Mouse (Mus musculus) right cerebral cortex, adult 18-20 months (tissue): Measurements from ENCODE around the gene Inpp5f.
"Not testable (repeated sequence)": the region's sequence is repeated elsewhere in the genome, so short reads cannot be mapped to it uniquely, and the experiment has no call there.

ENCODE experiments used
- DNase-seq: peaks from one replicate; pipeline ENCODE4 v3.0.0; 2022; ENCODE audit warnings: mixed read lengths

Gene Inpp5f

GRCm38 (mm10) chr7:128610897-128611798, at the start of gene Inpp5f:
Gene Inpp5f, plus strand, starts transcription at chr7:128611328.
- DNase-seq, result peak; percentile 98

DNA sequence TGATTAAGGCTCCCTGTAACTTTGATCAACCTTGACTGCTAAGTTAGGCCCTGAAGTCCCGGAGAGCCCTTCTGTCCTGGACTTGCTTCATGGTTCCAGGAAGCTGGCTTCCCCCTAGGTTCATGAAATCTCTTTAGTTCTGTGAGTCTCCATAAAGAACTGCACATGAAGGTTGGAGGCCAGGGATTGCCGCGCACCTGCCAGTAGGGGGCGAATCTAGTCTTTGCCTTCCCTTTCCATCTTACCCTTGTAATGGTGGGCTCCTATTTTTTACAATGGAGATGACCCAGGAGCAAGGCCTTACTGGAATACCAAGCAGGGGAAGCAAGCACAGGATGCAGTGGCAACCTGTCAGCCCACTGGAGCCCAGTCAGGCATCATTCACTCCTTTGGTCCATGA, 47.8 kb upstream of the Inpp5f start:
- DNase-seq, result no peak

DNA sequence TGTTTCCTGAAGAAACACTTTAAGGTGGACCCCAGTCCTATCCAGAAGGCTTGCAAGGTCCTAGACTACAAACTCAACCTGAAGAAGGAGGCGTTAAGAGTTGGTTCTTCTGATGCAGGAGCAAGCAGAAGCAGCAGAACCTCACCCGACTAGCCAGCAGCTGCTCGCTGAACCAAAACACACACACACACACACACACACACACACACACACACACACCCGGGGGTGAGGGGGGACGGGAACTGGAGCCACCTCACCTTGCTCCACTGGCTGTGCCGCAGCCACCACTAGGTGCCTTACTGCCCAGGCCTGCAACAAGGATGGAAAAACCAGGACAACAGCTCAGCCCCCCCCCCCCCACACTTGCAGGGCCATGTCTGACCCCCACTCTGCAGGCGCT, 44.8 kb upstream of the Inpp5f start:
- DNase-seq, result no peak

DNA sequence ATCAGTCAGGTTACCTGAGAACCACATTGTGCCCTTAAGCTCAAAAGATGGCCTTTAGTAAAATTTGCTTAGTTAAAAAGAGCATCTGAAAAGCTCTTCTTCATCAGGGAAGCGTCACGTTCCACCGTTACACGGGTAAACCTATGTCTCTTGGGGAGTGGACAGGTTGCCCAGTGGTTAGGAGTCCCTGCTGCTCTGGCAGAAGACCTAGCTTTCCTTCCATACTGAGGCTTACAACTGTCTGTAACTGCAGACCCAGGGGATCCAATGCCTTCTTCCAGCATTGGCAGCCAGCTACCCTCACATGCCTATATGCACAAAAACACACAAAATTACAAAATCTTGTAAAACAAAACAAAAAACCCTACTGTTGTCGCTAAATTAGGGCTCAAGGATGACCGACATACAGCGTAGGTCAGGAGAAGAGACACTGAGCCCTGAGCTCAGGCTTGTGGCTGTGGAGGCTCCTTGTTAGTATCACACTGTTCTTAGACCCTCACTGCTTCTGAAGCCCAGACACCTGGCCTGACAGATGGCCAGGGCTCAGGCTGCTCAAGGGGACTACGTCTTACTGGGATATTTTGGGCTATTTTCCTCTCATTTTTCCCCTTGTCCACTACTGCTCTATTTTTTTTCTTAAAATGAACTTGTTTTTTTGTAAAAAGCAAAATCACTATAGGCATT, 43.4 kb upstream of the Inpp5f start:
- no peak for DNase-seq

DNA sequence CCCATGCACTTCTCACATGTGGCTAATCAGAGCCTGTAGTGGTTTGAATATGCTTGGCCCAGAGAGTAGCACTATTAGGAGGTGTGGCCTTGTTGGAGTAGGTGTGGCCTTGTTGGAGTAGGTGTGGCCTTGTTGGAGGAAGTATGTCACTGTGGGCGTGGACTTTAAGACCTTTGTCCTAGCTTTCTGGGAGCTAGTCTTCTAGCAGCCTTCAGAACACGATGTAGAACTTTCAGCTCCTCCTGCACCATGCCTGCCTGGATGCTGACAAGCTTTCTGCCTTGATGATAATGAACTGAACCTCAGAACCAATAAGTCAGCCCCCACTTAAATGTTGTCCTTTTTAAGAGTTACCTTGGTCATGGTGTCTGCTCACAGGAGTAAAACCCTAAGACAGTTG, 41.7 kb upstream of the Inpp5f start:
- DNase-seq, result not testable (repeated sequence)

DNA sequence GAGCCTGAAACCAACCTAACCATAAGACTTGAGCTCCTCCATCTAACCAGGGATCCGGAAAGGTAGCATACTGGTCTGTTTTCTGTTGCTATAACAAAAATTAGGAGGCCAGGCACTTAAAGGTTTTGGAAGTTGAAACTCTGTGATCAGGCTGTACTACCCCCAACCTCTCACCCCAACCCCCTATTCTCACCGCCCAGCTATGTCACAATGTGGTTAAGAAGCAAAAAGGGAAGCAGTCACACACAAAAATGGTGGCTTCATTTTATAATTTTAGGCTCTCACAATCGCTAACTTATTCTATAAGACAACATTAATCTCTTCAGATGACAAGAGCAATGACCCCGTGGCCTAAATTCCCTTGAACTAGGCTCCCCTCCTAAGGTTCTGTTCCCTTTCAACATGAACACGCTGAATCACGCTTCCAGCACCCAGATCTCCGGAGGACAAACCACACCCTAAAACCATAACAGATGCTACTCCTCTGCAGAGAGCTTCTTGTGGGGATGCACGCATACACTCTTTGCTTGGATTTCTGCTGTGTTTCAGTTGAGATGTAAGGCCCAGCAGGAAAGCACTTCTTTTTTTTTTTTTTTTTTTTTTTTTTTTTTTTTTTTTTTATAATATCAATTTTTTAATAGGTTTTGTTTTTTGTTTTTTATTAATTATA, 41.0 kb upstream of the Inpp5f start:
- no peak for DNase-seq

DNA sequence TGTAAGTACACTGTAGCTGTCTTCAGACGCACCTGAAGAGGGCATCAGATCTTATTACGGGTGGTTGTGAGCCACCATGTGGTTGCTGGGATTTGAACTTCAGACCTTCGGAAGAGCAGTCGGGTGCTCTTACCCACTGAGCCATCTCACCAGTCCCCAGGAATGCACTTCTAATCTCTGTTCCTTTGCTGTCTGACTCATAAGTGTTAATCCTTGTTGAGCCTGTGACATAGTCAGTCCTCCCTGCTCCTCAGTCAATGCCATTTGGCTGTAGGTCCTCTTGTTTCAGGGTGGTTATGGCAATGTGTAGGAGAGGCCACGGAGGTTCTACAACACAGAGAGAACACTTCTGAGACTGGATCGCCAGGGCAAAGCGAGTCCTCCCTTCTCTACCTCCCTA, 40.5 kb upstream of the Inpp5f start:
- not testable (repeated sequence) for DNase-seq

DNA sequence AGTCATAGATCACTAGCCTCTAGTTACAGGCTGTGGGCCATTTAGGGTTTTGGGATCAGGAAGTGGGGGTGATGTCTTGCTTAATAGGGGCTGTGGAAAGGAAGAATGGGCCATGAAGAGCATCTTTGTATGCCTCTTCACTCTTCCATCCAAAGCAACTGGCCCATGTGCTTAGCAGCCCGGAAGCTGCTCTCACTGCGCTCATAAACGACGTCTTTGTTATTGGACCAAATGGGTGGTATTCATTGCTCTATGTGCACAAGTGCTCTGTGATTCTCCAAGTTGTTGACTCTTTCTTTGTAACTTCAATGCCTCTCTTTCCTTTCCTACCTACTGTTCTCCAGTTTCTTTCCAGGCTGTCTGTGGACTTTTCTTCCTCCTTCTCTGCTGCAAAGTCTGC, 39.1 kb upstream of the Inpp5f start:
- DNase-seq, result no peak

DNA sequence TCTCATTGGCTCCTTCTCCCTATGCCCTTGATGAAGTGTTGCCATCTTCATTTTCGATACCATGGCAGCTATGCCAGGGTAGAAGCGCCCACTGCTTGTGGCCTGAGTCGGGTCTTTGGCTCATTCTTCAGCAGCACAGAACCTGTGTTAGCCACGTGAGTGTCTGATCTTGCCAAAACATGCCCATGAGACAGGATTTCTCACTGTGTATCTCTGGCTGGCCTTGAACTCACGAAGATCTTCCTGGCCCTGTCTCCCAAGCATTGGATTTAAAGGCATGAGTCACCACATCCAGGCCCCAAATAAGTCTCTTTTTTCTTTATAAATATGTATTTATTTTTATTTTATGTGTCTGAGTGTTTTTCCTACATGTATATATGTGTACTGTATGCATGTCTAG, 35.9 kb upstream of the Inpp5f start:
- DNase-seq, result no peak

GRCm38 (mm10) chr7:128575794-128576193, 35.3 kb upstream of the Inpp5f start:
- DNase-seq, result no peak

- no peak for DNase-seq
These were observed 33.5 kb upstream of the Inpp5f start for GRCm38 (mm10) chr7:128577607-128578006.

GRCm38 (mm10) chr7:128578199-128578945, 32.8 kb upstream of the Inpp5f start:
- no peak for DNase-seq

DNA sequence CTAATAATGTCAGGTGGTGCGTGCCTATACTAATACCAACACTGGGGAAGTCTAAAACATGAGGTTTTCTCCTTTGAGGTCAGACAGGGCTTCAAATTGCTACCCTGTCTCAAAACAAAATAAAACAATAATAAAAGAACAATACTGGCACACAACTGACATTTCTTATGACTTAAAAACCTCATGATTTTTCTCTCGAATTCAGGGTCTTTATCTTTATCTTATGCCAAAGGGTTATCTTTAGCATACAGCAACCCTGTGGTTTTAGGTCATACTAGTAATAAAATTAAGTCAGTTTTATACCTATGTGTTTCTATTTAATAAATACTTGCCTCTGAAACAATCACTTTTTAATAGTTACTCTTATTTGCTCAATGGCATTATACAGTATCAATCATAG, 31.7 kb upstream of the Inpp5f start:
- no peak for DNase-seq

GRCm38 (mm10) chr7:128580318-128580717, 30.8 kb upstream of the Inpp5f start:
- DNase-seq, result no peak

GRCm38 (mm10) chr7:128581864-128582484, 29.2 kb upstream of the Inpp5f start:
- DNase-seq, result no peak

- peak; percentile 89 for DNase-seq
These were observed 27.7 kb upstream of the Inpp5f start for GRCm38 (mm10) chr7:128583213-128583948.

GRCm38 (mm10) chr7:128587334-128587933, 23.7 kb upstream of the Inpp5f start:
- no peak for DNase-seq

GRCm38 (mm10) chr7:128591345-128592084, 19.6 kb upstream of the Inpp5f start:
- peak; percentile 31 for DNase-seq

- peak; percentile 52 for DNase-seq
These were observed 18.8 kb upstream of the Inpp5f start for GRCm38 (mm10) chr7:128592118-128592935.

GRCm38 (mm10) chr7:128592936-128593241, 18.2 kb upstream of the Inpp5f start:
- DNase-seq, result no peak
